In genomic region chr7:27540935-27541334, GRCm38 (mm10) we compare ENCODE assay signal across 15 mouse cellular contexts. TPM values are rescaled to one million over a fixed set of nuclear protein-coding genes. Genes with fewer than 3 reads are reported as not detected.
DNase-seq lines count a peak whose midpoint lies in the region; ATAC-seq and TF ChIP-seq lines count a peak whose summit lies in the region.
"Had no signal": no experiment of that assay in that cellular context is flagged by ENCODE, and none has a peak within 500 bp of the region (broad histone marks: within the 10 kb centered on the region; RNA-seq: fewer than 3 reads in every experiment).

No protein-coding gene starts in this region.

- H3K4me2 ChIP-seq in forebrain, postnatal 0 days (ENCODE audit: low read depth), result 0 out of 2 replicates have a peak overlapping the region, but pooled peaks have one; percentile 87
- H3K4me2 ChIP-seq in forebrain, embryonic 14.5 days (ENCODE audit: low read length), result no peak overlapping the region
- H3K4me2 ChIP-seq in liver, embryonic 11.5 days, result peak overlapping the region; percentile 36
- peak overlapping the region; percentile 86 for H3K4me2 ChIP-seq in liver, embryonic 13.5 days

- no peak for DNase-seq in forebrain, postnatal 0 days
- no peak for DNase-seq in forebrain, embryonic 14.5 days (ENCODE audit: low spot score)
- no peak for DNase-seq in liver, embryonic 11.5 days (ENCODE audit: low spot score)
- no peak for DNase-seq in liver
- no peak for DNase-seq in liver, embryonic 13.5 days
- DNase-seq in urinary bladder, adult 18-20 months (ENCODE audit: low spot score in 2 of 2), result no peak
- DNase-seq in right cerebral cortex, adult 2 months (ENCODE audit: low spot score in 2 of 2), result no peak
- DNase-seq: embryo, embryonic 11 days; gastrocnemius, postnatal 36 days; kidney, adult 18-20 months had no signal

- no peaks in the 10 kb centered on the region for H3K9me3 ChIP-seq in forebrain, postnatal 0 days (ENCODE audit: low read length)
- no peaks in the 10 kb centered on the region for H3K9me3 ChIP-seq in forebrain, embryonic 14.5 days (replicated peaks; ENCODE audit: control insufficient read depth, low read length)
- no peaks in the 10 kb centered on the region for H3K9me3 ChIP-seq in liver, embryonic 11.5 days (ENCODE audit: control insufficient read depth, low read length)
- H3K9me3 ChIP-seq in liver, embryonic 13.5 days (replicated peaks), result no peaks in the 10 kb centered on the region
- H3K9me3 ChIP-seq: hindbrain, embryonic 12.5 days; megakaryocyte, embryonic 14.5 days had no signal

- 84% methylated on average over 6 of the region's 6 CpGs for WGBS in forebrain, postnatal 0 days
- WGBS in forebrain, embryonic 14.5 days, result 89% methylated on average over 6 of the region's 6 CpGs
- WGBS in liver, embryonic 11.5 days, result 81% methylated on average over 6 of the region's 6 CpGs
- 79% methylated on average over 6 of the region's 6 CpGs for WGBS in liver, embryonic 13.5 days (ENCODE audit: insufficient replicate concordance)
- 90% methylated on average over 6 of the region's 6 CpGs for WGBS in olfactory bulb, adult 2 months

- ATAC-seq in forebrain, postnatal 0 days, result no peak
- ATAC-seq in forebrain, embryonic 14.5 days, result no peak
- no peak for ATAC-seq in liver, embryonic 11.5 days (replicated peaks; ENCODE audit: low FRiP score)
- no peak for ATAC-seq in liver, embryonic 13.5 days (ENCODE audit: low read depth)

- no peak for TF ChIP-seq CTCF in forebrain, postnatal 0 days (IDR thresholded peaks at IDR 0.05; ENCODE audit: low read depth)
- TF ChIP-seq CTCF in olfactory bulb, adult 2 months (IDR thresholded peaks at IDR 0.05; ENCODE audit: insufficient read depth, low read depth, low read length), result no peak

- no peaks in the 10 kb centered on the region for H3K27me3 ChIP-seq in forebrain, postnatal 0 days (ENCODE audit: insufficient read depth, low read length)
- no peaks in the 10 kb centered on the region for H3K27me3 ChIP-seq in forebrain, embryonic 14.5 days (replicated peaks; ENCODE audit: control insufficient read depth, insufficient read depth, low read length)
- no peaks in the 10 kb centered on the region for H3K27me3 ChIP-seq in liver, embryonic 11.5 days (replicated peaks; ENCODE audit: control insufficient read depth, insufficient read depth, low read length)
- H3K27me3 ChIP-seq in liver, embryonic 13.5 days, result no peaks in the 10 kb centered on the region
- H3K27me3 ChIP-seq: CH12.LX; hindbrain, embryonic 12.5 days had no signal

- no peak overlapping the region for H3K27ac ChIP-seq in forebrain, postnatal 0 days (ENCODE audit: low read depth, low read length)
- no peak overlapping the region for H3K27ac ChIP-seq in forebrain, embryonic 14.5 days (ENCODE audit: low read depth, low read length)
- no peak overlapping the region for H3K27ac ChIP-seq in liver, embryonic 11.5 days (ENCODE audit: low read depth, low read length)
- peak overlapping the region; percentile 96 for H3K27ac ChIP-seq in liver, embryonic 13.5 days
- peak overlapping the region; percentile 59; the same call in 1 of the 2 replicates for H3K27ac ChIP-seq in olfactory bulb, adult 2 months (ENCODE audit: insufficient read depth, low read depth, low read length)
- H3K27ac ChIP-seq: hindbrain, embryonic 12.5 days had no signal

- 0 out of 2 replicates have a peak, but pooled peaks cover 3% of the 10 kb centered on the region for H3K4me1 ChIP-seq in forebrain, postnatal 0 days (ENCODE audit: insufficient read depth)
- peaks cover 8% of the 10 kb centered on the region; the same call in 1 of the 2 replicates for H3K4me1 ChIP-seq in forebrain, embryonic 14.5 days (ENCODE audit: control insufficient read depth, insufficient read depth, low read length)
- H3K4me1 ChIP-seq in liver, embryonic 11.5 days (replicated peaks; ENCODE audit: control insufficient read depth, insufficient read depth, low read length), result peaks cover 55% of the 10 kb centered on the region
- peaks cover 88% of the 10 kb centered on the region for H3K4me1 ChIP-seq in liver, embryonic 13.5 days (replicated peaks)
- H3K4me1 ChIP-seq in olfactory bulb, adult 2 months (ENCODE audit: control insufficient read depth, insufficient read depth, low read length), result peaks cover 18% of the 10 kb centered on the region

- peaks cover 39% of the 10 kb centered on the region for H3K36me3 ChIP-seq in forebrain, postnatal 0 days (ENCODE audit: insufficient read depth)
- H3K36me3 ChIP-seq in forebrain, embryonic 14.5 days (ENCODE audit: control insufficient read depth, insufficient read depth, low read length), result peaks cover 35% of the 10 kb centered on the region
- no peaks in the 10 kb centered on the region for H3K36me3 ChIP-seq in liver, embryonic 11.5 days (ENCODE audit: control insufficient read depth, insufficient read depth, low read length)
- peaks cover 37% of the 10 kb centered on the region for H3K36me3 ChIP-seq in liver, embryonic 13.5 days

- TF ChIP-seq POLR2A in olfactory bulb, adult 2 months (IDR thresholded peaks at IDR 0.05; ENCODE audit: insufficient read depth, low read depth, low read length), result no peak

- H3K9ac ChIP-seq in forebrain, postnatal 0 days, result no peak overlapping the region
- no peak overlapping the region; the same call in 1 of the 2 replicates for H3K9ac ChIP-seq in forebrain, embryonic 14.5 days (ENCODE audit: low read length)
- no peak overlapping the region for H3K9ac ChIP-seq in liver, embryonic 11.5 days (ENCODE audit: low read depth, low read length)
- peak overlapping the region; percentile 84 for H3K9ac ChIP-seq in liver, embryonic 13.5 days

- no peak overlapping the region for H3K4me3 ChIP-seq in forebrain, postnatal 0 days (ENCODE audit: low read depth, low read length)
- no peak overlapping the region for H3K4me3 ChIP-seq in forebrain, embryonic 14.5 days (ENCODE audit: low read depth, low read length)
- H3K4me3 ChIP-seq in liver, embryonic 11.5 days (ENCODE audit: low read depth, low read length), result no peak overlapping the region
- H3K4me3 ChIP-seq in liver, embryonic 13.5 days (replicated peaks), result peak overlapping the region; percentile 69
- 0 out of 2 replicates have a peak overlapping the region, but pooled peaks have one; percentile 2 for H3K4me3 ChIP-seq in olfactory bulb, adult 2 months (ENCODE audit: insufficient read depth, low read depth, low read length)
- H3K4me3 ChIP-seq: hindbrain, embryonic 12.5 days had no signal

RNA-seq across cellular contexts. Expression of gene Pld3, which starts 12.1 kb away (rescaled TPM):
- 144 and 219 TPM in 2 replicates for total RNA-seq in forebrain, postnatal 0 days (2014; rRNA removed)
- polyA plus RNA-seq in forebrain, postnatal 0 days (2015; fragmentation: Nextera tagmentation; extraction: Ambion mirVana), result 205 and 246 TPM in 2 replicates
- polyA plus RNA-seq in forebrain, embryonic 14.5 days (2014; fragmentation: Nextera tagmentation; extraction: Ambion mirVana), result 98.6 and 108 TPM in 2 replicates
- 39.3 and 44.4 TPM in 2 replicates for polyA plus RNA-seq in liver, embryonic 11.5 days (2014; fragmentation: Nextera tagmentation; extraction: Ambion mirVana)
- 53.8 and 58.5 TPM in 2 replicates for polyA plus RNA-seq in liver, embryonic 13.5 days (2015; fragmentation: Nextera tagmentation; extraction: Ambion mirVana)
- polyA plus RNA-seq in olfactory bulb, adult 2 months (2012; ENCODE audit: insufficient read depth, insufficient read length, low replicate concordance, missing spikeins), result not detected in 2 replicates

RNA-seq across cellular contexts. Expression of gene 2310022A10Rik, which starts 12.1 kb away (rescaled TPM):
- total RNA-seq in forebrain, postnatal 0 days (2014; rRNA removed), result 7.5 and 8.7 TPM in 2 replicates
- polyA plus RNA-seq in forebrain, postnatal 0 days (2015; fragmentation: Nextera tagmentation; extraction: Ambion mirVana), result 26.3 and 28.1 TPM in 2 replicates
- 26.3 and 31.2 TPM in 2 replicates for polyA plus RNA-seq in forebrain, embryonic 14.5 days (2014; fragmentation: Nextera tagmentation; extraction: Ambion mirVana)
- 33.9 and 35.1 TPM in 2 replicates for polyA plus RNA-seq in liver, embryonic 11.5 days (2014; fragmentation: Nextera tagmentation; extraction: Ambion mirVana)
- 19.7 and 22.8 TPM in 2 replicates for polyA plus RNA-seq in liver, embryonic 13.5 days (2015; fragmentation: Nextera tagmentation; extraction: Ambion mirVana)
- not detected in 2 replicates for polyA plus RNA-seq in olfactory bulb, adult 2 months (2012; ENCODE audit: insufficient read depth, insufficient read length, low replicate concordance, missing spikeins)

RNA-seq across cellular contexts. Expression of gene Hipk4, which starts 17.9 kb away (rescaled TPM):
- total RNA-seq in forebrain, postnatal 0 days (2014; rRNA removed), result 0.38 and 0.95 TPM in 2 replicates
- polyA plus RNA-seq in forebrain, postnatal 0 days (2015; fragmentation: Nextera tagmentation; extraction: Ambion mirVana), result 0.27 and 0.49 TPM in 2 replicates
- polyA plus RNA-seq in forebrain, embryonic 14.5 days (2014; fragmentation: Nextera tagmentation; extraction: Ambion mirVana), result 0.08 and 0.27 TPM in 2 replicates
- 0.33 and 0.40 TPM in 2 replicates for polyA plus RNA-seq in liver, embryonic 11.5 days (2014; fragmentation: Nextera tagmentation; extraction: Ambion mirVana)
- 0.08 and 0.12 TPM in 2 replicates for polyA plus RNA-seq in liver, embryonic 13.5 days (2015; fragmentation: Nextera tagmentation; extraction: Ambion mirVana)
- not detected in 2 replicates for polyA plus RNA-seq in olfactory bulb, adult 2 months (2012; ENCODE audit: insufficient read depth, insufficient read length, low replicate concordance, missing spikeins)
- total RNA-seq: layer of hippocampus, postnatal 36 days had no signal

RNA-seq across cellular contexts. Expression of gene Prx, which starts 41.8 kb away (rescaled TPM):
- total RNA-seq in forebrain, postnatal 0 days (2014; rRNA removed), result 1.9 and 2.4 TPM in 2 replicates
- 1.1 and 1.4 TPM in 2 replicates for polyA plus RNA-seq in forebrain, postnatal 0 days (2015; fragmentation: Nextera tagmentation; extraction: Ambion mirVana)
- polyA plus RNA-seq in forebrain, embryonic 14.5 days (2014; fragmentation: Nextera tagmentation; extraction: Ambion mirVana), result 0.55 and 0.73 TPM in 2 replicates
- polyA plus RNA-seq in liver, embryonic 11.5 days (2014; fragmentation: Nextera tagmentation; extraction: Ambion mirVana), result 0.80 and 0.84 TPM in 2 replicates
- polyA plus RNA-seq in liver, embryonic 13.5 days (2015; fragmentation: Nextera tagmentation; extraction: Ambion mirVana), result 0.78 and 0.88 TPM in 2 replicates
- not detected in 2 replicates for polyA plus RNA-seq in olfactory bulb, adult 2 months (2012; ENCODE audit: insufficient read depth, insufficient read length, low replicate concordance, missing spikeins)

RNA-seq across cellular contexts. Expression of gene Akt2, which starts 50.4 kb away (rescaled TPM):
- total RNA-seq in forebrain, postnatal 0 days (2014; rRNA removed), result 61.1 and 64.2 TPM in 2 replicates
- polyA plus RNA-seq in forebrain, postnatal 0 days (2015; fragmentation: Nextera tagmentation; extraction: Ambion mirVana), result 53.7 and 53.9 TPM in 2 replicates
- 80.6 and 85.8 TPM in 2 replicates for polyA plus RNA-seq in forebrain, embryonic 14.5 days (2014; fragmentation: Nextera tagmentation; extraction: Ambion mirVana)
- 68.4 and 70.1 TPM in 2 replicates for polyA plus RNA-seq in liver, embryonic 11.5 days (2014; fragmentation: Nextera tagmentation; extraction: Ambion mirVana)
- polyA plus RNA-seq in liver, embryonic 13.5 days (2015; fragmentation: Nextera tagmentation; extraction: Ambion mirVana), result 29.6 and 32.3 TPM in 2 replicates
- polyA plus RNA-seq in olfactory bulb, adult 2 months (2012; ENCODE audit: insufficient read depth, insufficient read length, low replicate concordance, missing spikeins), result not detected in 2 replicates

Comparison
In these comparisons a context has a peak if more than half of its experiments do, and no peak if none do; other contexts are left out.
1. H3K27ac ChIP-seq: peak in liver, embryonic 13.5 days (single experiment) and olfactory bulb, adult 2 months (single experiment); none in forebrain, postnatal 0 days (single experiment), forebrain, embryonic 14.5 days (single experiment) and liver, embryonic 11.5 days (single experiment).
2. H3K4me3 ChIP-seq: peak in liver, embryonic 13.5 days (single experiment) and olfactory bulb, adult 2 months (single experiment); none in forebrain, postnatal 0 days (single experiment), forebrain, embryonic 14.5 days (single experiment) and liver, embryonic 11.5 days (single experiment).
3. RNA of gene Pld3, which starts 12.1 kb away (polyA plus RNA-seq): 205 to 246 TPM in forebrain, postnatal 0 days, 98.6 to 108 TPM in forebrain, embryonic 14.5 days, 53.8 to 58.5 TPM in liver, embryonic 13.5 days and 39.3 to 44.4 TPM in liver, embryonic 11.5 days; not detected in olfactory bulb, adult 2 months; every median in the first group is over 10 times any median in the second.
4. RNA of gene 2310022A10Rik, which starts 12.1 kb away (polyA plus RNA-seq): 33.9 to 35.1 TPM in liver, embryonic 11.5 days, 26.3 to 28.1 TPM in forebrain, postnatal 0 days, 26.3 to 31.2 TPM in forebrain, embryonic 14.5 days and 19.7 to 22.8 TPM in liver, embryonic 13.5 days; not detected in olfactory bulb, adult 2 months; every median in the first group is over 10 times any median in the second.